Mouse (Mus musculus) heart, adult 2 months (tissue): ENCODE results near the gene Zfp513. TPM values are rescaled to one million over a fixed set of nuclear protein-coding genes. Genes with fewer than 3 reads are reported as not detected.

ENCODE experiments used
- DNase-seq, 2 experiments: peaks; one replicate each; pipeline ENCODE4 v3.0.0; 2021
- H3K27ac ChIP-seq: fragments of 200-600 bp; 2 replicates; pipeline ENCODE4 v1.8.1; 2022
- H3K27me3 ChIP-seq: fragments of 200-500 bp; 2 replicates; pipeline ENCODE4 v1.6.1; 2012; ENCODE audit warnings: mild to moderate bottlenecking, low read length, inconsistent platforms, mixed read lengths; ENCODE audit not compliant: control insufficient read depth, insufficient read depth
- H3K36me3 ChIP-seq: fragments of 200-500 bp; 2 replicates; pipeline ENCODE4 v1.6.1; 2012; ENCODE audit warnings: low read length, inconsistent platforms; ENCODE audit not compliant: control insufficient read depth, insufficient read depth
- H3K4me1 ChIP-seq: fragments of 200-500 bp; 2 replicates; pipeline ENCODE4 v1.6.1; 2011; ENCODE audit warnings: low read length; ENCODE audit not compliant: control insufficient read depth, insufficient read depth
- H3K4me3 ChIP-seq: fragments of 200-600 bp; 2 replicates; pipeline ENCODE4 v1.8.1; 2022
- H3K79me2 ChIP-seq: fragments of 200-500 bp; replicated peaks from 2 replicates; pipeline ENCODE4 v1.6.1; 2012; ENCODE audit warnings: mild to moderate bottlenecking, inconsistent platforms, low read length, moderate library complexity, mixed read lengths; ENCODE audit not compliant: control insufficient read depth, insufficient read depth
- H3K9ac ChIP-seq: fragments of 200-500 bp; 2 replicates; pipeline ENCODE4 v1.6.1; 2012; ENCODE audit warnings: low read depth, mild to moderate bottlenecking, control low read depth, inconsistent platforms, low read length, mixed read lengths
- CTCF ChIP-seq: fragments of 200-600 bp; IDR thresholded peaks from 2 replicates; pipeline ENCODE4 v1.8.1; 2022; ENCODE audit warnings: antibody characterized with exemption, mild to moderate bottlenecking, moderate library complexity
- EP300 ChIP-seq: fragments of 200-500 bp; IDR thresholded peaks from 2 replicates; pipeline ENCODE4 v1.6.1; 2011; ENCODE audit warnings: low read depth, low read length, control low read depth; ENCODE audit not compliant: insufficient read depth
- POLR2A ChIP-seq: fragments of 200-500 bp; IDR thresholded peaks from 2 replicates; pipeline ENCODE4 v1.6.1; 2011; ENCODE audit warnings: mild to moderate bottlenecking, low read depth, low read length, control low read depth; ENCODE audit not compliant: insufficient read depth
- WGBS: fragments of 180-500 bp; shearing (Covaris S2); methylation state at CpG from one replicate; pipeline ENCODE4 v1.1.7; 2018; 5-methylcytosine and 5-hydroxymethylcytosine counted together
- intact Hi-C: fragments of 180-260 bp; cut with DNase I; formaldehyde crosslinking; loops from one replicate; pipeline ENCODE4 v1.15.1; 2025
- polyA plus RNA-seq: library from polyadenylated mRNA; depleted of rRNA; stranded (reverse); fragments of >200 nt; gene quantifications from 2 replicates; pipeline ENCODE4 v1.2.3, GENCODE M21; 2012; rRNA removed
- total RNA-seq, 2 experiments: library from RNA; stranded (reverse); gene quantifications; 2 replicates each; pipeline ENCODE4 v1.2.3; 2021

Gene Zfp513
- total and polyA plus RNA-seq, 3 experiments = 6.6 to 14.2 (median 8.1) TPM

DNA sequence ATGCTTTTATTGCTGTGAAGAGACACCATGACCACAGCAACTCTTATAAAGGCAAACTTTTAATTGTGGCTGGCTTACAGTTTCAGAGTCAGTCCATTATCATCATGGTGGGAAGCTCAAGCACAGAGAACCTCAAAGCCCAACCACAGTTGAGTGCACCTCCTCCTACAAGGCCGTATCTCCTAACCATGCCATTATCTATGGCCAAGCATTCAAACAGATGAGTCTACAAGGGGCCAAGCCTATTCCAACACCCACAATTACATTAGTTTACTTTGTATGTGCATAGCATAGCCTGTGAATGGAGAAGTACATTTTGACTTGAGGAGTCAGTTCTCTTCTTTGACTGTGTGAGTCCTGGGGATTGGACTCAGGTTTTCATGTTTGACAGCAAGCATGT, 37.2 kb downstream of the Zfp513 start:
- H3K27me3 ChIP-seq = no peaks in the 10 kb centered on the region
- H3K4me1 ChIP-seq = no peaks in the 10 kb centered on the region
- H3K36me3 ChIP-seq = peaks cover 5% of the 10 kb centered on the region
- WGBS = 84% methylated on average over 1 of the region's 1 CpGs
- H3K79me2 ChIP-seq = no peaks in the 10 kb centered on the region
- intact Hi-C loops = no loop called here
- DNase-seq = no peak
- H3K9ac ChIP-seq = no peak overlapping the region
- H3K4me3 ChIP-seq = no peak overlapping the region
- TF ChIP-seq POLR2A = no peak
- TF ChIP-seq EP300 = no peak
- no peak for TF ChIP-seq CTCF
- H3K27ac ChIP-seq = no peak overlapping the region

DNA sequence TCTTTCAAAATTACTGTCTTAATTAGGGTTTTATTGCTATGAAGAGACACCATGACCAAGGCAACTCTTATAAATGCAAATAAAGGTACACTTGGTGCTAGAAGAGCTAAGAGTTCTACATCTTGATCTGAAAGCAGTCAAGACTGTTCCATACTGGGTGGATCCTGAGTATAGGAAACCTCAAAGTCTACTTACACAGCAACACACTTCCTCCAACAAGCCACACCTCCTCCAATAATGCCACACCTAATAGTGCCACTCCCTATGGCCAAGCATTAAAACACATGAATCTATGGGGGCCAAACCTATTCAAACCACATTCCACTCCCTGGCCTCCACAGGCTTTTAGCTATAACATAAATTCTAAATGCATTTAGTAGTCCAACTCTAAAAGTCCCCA, 39.6 kb downstream of the Zfp513 start:
- no peak overlapping the region for H3K9ac ChIP-seq
- intact Hi-C loops = no loop called here
- TF ChIP-seq EP300 (no peak), CTCF (no peak), POLR2A (no peak)
- H3K4me3 ChIP-seq = no peak overlapping the region
- no peaks in the 10 kb centered on the region for H3K4me1 ChIP-seq
- DNase-seq = no peak
- no peaks in the 10 kb centered on the region for H3K79me2 ChIP-seq
- peaks cover 5% of the 10 kb centered on the region for H3K36me3 ChIP-seq
- no peak overlapping the region for H3K27ac ChIP-seq
- no peaks in the 10 kb centered on the region for H3K27me3 ChIP-seq

DNA sequence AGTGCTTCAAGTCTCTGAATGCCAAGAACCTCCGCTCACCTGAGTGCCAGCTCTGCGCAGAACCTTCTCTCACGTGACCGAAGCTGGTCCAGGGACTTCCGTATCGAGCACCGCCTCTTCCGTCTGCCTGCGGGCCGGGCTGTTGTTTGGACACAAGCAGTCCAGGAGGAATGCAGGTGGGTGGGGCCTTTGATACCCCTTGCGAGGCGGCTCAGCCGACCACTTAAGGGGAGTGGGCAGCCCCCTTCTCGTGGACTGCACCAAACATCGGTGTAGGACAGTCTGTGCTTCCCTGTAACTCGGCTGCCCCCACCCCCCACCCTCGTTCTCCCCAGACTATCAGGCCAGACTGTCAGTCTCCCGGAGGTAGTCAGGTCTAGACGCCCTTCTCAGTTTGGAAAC, 48.0 kb downstream of the Zfp513 start, which contains the start of gene Mpv17:
Gene Mpv17 (minus strand): TSS at position 100 of the 402 bp plus-strand sequence.
- Histone ChIP-seq H3K36me3 (peaks cover 3% of the 10 kb centered on the region), H3K27me3 (no peaks in the 10 kb centered on the region), H3K4me3 (peak within 1 kb of the TSS; percentile 76), H3K9ac (peak within 1 kb of the TSS; percentile 93), H3K27ac (peak within 1 kb of the TSS; percentile 89), H3K79me2 (no peaks in the 10 kb centered on the region), H3K4me1 (peaks cover 4% of the 10 kb centered on the region)
- WGBS = 1% methylated on average over 19 of the region's 19 CpGs
- peak; percentile 85 to 90 for DNase-seq
- no peak for TF ChIP-seq CTCF
- peak; percentile 93 for TF ChIP-seq POLR2A
- TF ChIP-seq EP300 = peak; percentile 87
- intact Hi-C loops = loop anchor here (2.0 kb wide), 2 partner anchors 25 to 67 kb away; partner anchors contain the start of genes Gm29609 and Ppm1g

DNA sequence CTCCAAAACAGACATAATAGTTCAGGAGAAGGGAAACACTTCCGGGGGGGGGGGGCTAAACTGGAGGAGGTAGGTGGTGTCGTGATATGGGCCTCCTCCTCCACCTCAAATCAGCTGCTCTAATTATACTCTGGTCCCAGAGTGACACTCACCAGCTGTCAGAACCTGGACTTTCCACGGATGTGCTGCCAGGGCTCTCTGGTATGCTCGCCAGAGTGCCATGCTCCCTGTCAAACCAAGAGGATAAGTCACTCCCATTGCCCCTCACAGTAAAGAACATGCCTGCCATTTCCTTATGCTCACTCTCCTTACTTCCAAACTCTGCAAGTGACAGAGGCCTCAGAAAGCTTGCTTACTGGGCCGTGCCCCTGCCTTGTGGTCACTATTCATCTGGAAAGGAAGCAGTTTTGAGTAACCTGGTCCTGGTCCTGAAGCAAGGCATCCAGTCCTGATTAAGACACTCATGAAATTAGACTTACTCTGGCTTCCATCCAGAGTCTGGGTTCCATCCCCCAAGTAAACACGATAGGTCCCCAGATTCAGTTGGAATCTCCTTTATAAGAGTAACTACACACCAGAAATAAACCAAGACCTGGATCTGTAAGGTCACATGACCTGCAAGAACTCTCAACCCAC, 48.5 kb downstream of the Zfp513 start:
- peaks cover 4% of the 10 kb centered on the region for H3K4me1 ChIP-seq
- peaks cover 3% of the 10 kb centered on the region for H3K36me3 ChIP-seq
- no peak for TF ChIP-seq POLR2A
- H3K4me3 ChIP-seq = peak overlapping the region; percentile 76
- intact Hi-C loops = loop anchor here (2.0 kb wide), 2 partner anchors 25 to 67 kb away; partner anchors contain the start of genes Gm29609 and Ppm1g
- H3K27me3 ChIP-seq = no peaks in the 10 kb centered on the region
- 12% methylated on average over 6 of the region's 6 CpGs for WGBS
- no peaks in the 10 kb centered on the region for H3K79me2 ChIP-seq
- peak overlapping the region; percentile 93 for H3K9ac ChIP-seq
- peak overlapping the region; percentile 89 for H3K27ac ChIP-seq
- peak; percentile 42 to 46 for DNase-seq

DNA sequence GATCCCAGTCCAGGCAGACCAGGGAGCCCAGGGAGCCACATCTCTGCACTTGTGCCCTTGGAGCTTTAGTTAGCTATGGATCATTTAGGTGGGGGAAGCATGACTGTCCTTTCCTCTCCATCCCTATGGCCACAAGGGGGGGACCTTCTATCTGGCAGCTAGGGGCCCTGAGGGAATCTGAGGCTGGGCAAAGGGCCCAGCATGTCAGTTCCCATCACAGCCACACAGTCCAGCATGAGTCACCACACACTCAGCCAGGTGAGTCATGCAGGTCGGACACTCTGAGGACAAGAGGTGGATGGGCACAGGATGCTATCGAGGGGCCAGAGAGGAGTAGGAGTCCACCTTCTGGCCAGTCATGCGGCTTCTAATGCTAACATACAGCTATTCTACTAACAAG, 50.4 kb downstream of the Zfp513 start:
- H3K27ac ChIP-seq = no peak overlapping the region

DNA sequence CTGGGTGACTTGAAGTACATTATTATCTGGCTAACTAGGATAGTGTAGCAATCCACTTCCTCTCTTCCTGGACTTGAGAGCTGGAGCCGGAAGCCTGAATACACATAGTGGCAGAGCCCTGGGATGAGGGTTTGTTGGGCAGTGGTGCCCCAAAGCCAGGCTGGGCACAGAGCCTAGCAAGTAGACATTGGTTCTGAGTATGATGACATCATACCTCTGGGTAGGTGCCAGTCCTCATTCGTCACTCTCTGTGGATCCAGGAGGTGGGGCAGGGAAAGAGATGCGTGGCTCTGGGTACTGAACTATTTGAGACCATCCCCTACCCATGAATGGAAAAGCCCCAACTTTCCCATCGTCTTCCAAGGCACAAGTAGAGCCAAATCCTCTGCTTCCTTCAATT, 52.3 kb downstream of the Zfp513 start:
- H3K79me2 ChIP-seq = no peaks in the 10 kb centered on the region
- WGBS = 56% methylated on average over 4 of the region's 4 CpGs
- no peak overlapping the region for H3K4me3 ChIP-seq
- H3K9ac ChIP-seq = no peak overlapping the region
- H3K36me3 ChIP-seq = peaks cover 3% of the 10 kb centered on the region
- H3K27ac ChIP-seq = no peak overlapping the region
- no peaks in the 10 kb centered on the region for H3K27me3 ChIP-seq
- TF ChIP-seq EP300 = no peak
- no peak for TF ChIP-seq POLR2A
- TF ChIP-seq CTCF = no peak
- no peak for DNase-seq
- intact Hi-C loops = no loop called here
- peaks cover 4% of the 10 kb centered on the region for H3K4me1 ChIP-seq

More for the DNA sequence above, 50.4 kb downstream of the Zfp513 start:
- WGBS = 49% methylated on average over 3 of the region's 3 CpGs
- no peaks in the 10 kb centered on the region for H3K27me3 ChIP-seq
- no peak overlapping the region for H3K9ac ChIP-seq
- TF ChIP-seq CTCF (peak; percentile 57), POLR2A (no peak), EP300 (peak; percentile 57; the same call in 1 of the 2 replicates)
- H3K36me3 ChIP-seq = peaks cover 3% of the 10 kb centered on the region
- intact Hi-C loops = no loop called here
- no peak overlapping the region for H3K4me3 ChIP-seq
- peak in 1 of 2 experiments; percentile 65 for DNase-seq
- H3K79me2 ChIP-seq = no peaks in the 10 kb centered on the region
- peaks cover 4% of the 10 kb centered on the region for H3K4me1 ChIP-seq

Other genes starting within 250 kb of the Zfp513 start
- gene Preb, start 241.9 kb downstream of the Zfp513 start, total RNA-seq = 10 to 100 TPM; 80.3 to 84.6 TPM
- 166 and 189 TPM in 2 replicates for gene Preb, start 241.9 kb downstream of the Zfp513 start, polyA plus RNA-seq
- gene Tcf23, start 233.6 kb downstream of the Zfp513 start, total RNA-seq = 1 to 10 TPM; 1.6 TPM
- gene Tcf23, start 233.6 kb downstream of the Zfp513 start, polyA plus RNA-seq = 0.44 and 0.57 TPM in 2 replicates
- gene Atraid, start 154.0 kb downstream of the Zfp513 start, total RNA-seq = 10 to 100 TPM; 44.2 to 45.6 TPM
- gene Atraid, start 154.0 kb downstream of the Zfp513 start, polyA plus RNA-seq = 100 and 115 TPM in 2 replicates
- gene Slc5a6, start 153.4 kb downstream of the Zfp513 start, total RNA-seq = 10 to 100 TPM; 11.8 to 13.2 TPM
- gene Slc5a6, start 153.4 kb downstream of the Zfp513 start, polyA plus RNA-seq = 25.5 and 29.1 TPM in 2 replicates
- 10 to 100 TPM; 11.0 to 14.0 TPM for gene Cad, start 147.5 kb downstream of the Zfp513 start, total RNA-seq
- gene Cad, start 147.5 kb downstream of the Zfp513 start, polyA plus RNA-seq = 18.5 TPM in 2 replicates
- not detected for gene Dnajc5g, start 96.0 kb downstream of the Zfp513 start, total RNA-seq
- not detected in 2 replicates for gene Dnajc5g, start 96.0 kb downstream of the Zfp513 start, polyA plus RNA-seq
- under 1 TPM in 1 of 2 experiments, not detected in 1; 0.29 TPM for gene Slc30a3, start 94.1 kb downstream of the Zfp513 start, total RNA-seq
- 0.26 and 0.47 TPM in 2 replicates for gene Slc30a3, start 94.1 kb downstream of the Zfp513 start, polyA plus RNA-seq
- gene Trim54, start 85.6 kb downstream of the Zfp513 start, total RNA-seq = 100 to 1,000 TPM; 250 to 368 TPM
- 186 and 219 TPM in 2 replicates for gene Trim54, start 85.6 kb downstream of the Zfp513 start, polyA plus RNA-seq
- not detected for gene Ucn, start 63.5 kb downstream of the Zfp513 start, total RNA-seq
- gene Ucn, start 63.5 kb downstream of the Zfp513 start, polyA plus RNA-seq = not detected in 2 replicates
- 10 to 100 TPM; 46.8 to 50.6 TPM for gene Mpv17, start 48.1 kb downstream of the Zfp513 start, total RNA-seq
- 183 and 278 TPM in 2 replicates for gene Mpv17, start 48.1 kb downstream of the Zfp513 start, polyA plus RNA-seq
- gene Gm29609, start 22.4 kb downstream of the Zfp513 start, total RNA-seq = under 1 TPM; 0.55 to 0.81 TPM
- 2.4 and 2.5 TPM in 2 replicates for gene Gm29609, start 22.4 kb downstream of the Zfp513 start, polyA plus RNA-seq
- 10 to 100 TPM; 27.4 to 32.3 TPM for gene Gtf3c2, start 22.2 kb downstream of the Zfp513 start, total RNA-seq
- gene Gtf3c2, start 22.2 kb downstream of the Zfp513 start, polyA plus RNA-seq = 34.8 and 56.2 TPM in 2 replicates
- gene Snx17, start 9.1 kb downstream of the Zfp513 start, total RNA-seq = 10 to 100 TPM; 58.1 to 63.2 TPM
- gene Snx17, start 9.1 kb downstream of the Zfp513 start, polyA plus RNA-seq = 66.8 and 85.1 TPM in 2 replicates
- 10 to 100 TPM; 48.0 to 50.8 TPM for gene Eif2b4, start 8.9 kb downstream of the Zfp513 start, total RNA-seq
- gene Eif2b4, start 8.9 kb downstream of the Zfp513 start, polyA plus RNA-seq = 61.3 and 88.9 TPM in 2 replicates
- gene Ppm1g, start 18.4 kb upstream of the Zfp513 start, total RNA-seq = 10 to 100 TPM; 51.1 to 60.8 TPM
- gene Ppm1g, start 18.4 kb upstream of the Zfp513 start, polyA plus RNA-seq = 26.6 and 35.1 TPM in 2 replicates
- 10 to 100 TPM; 75.9 to 80.3 TPM for gene Nrbp1, start 38.6 kb upstream of the Zfp513 start, total RNA-seq
- gene Nrbp1, start 38.6 kb upstream of the Zfp513 start, polyA plus RNA-seq = 151 and 165 TPM in 2 replicates
- gene Gm9970, start 38.9 kb upstream of the Zfp513 start, total RNA-seq = not detected
- gene Gm9970, start 38.9 kb upstream of the Zfp513 start, polyA plus RNA-seq = 0.31 TPM in 1 of 2 replicates, not detected in the other
- 1 to 10 TPM; 1.2 to 1.5 TPM for gene Krtcap3, start 49.4 kb upstream of the Zfp513 start, total RNA-seq
- 6.4 and 7.2 TPM in 2 replicates for gene Krtcap3, start 49.4 kb upstream of the Zfp513 start, polyA plus RNA-seq
- 10 to 100 TPM; 37.2 to 42.9 TPM for gene Ift172, start 88.8 kb upstream of the Zfp513 start, total RNA-seq
- gene Ift172, start 88.8 kb upstream of the Zfp513 start, polyA plus RNA-seq = 28.0 and 30.2 TPM in 2 replicates
- 1 to 10 TPM; 2.7 to 3.8 TPM for gene Fndc4, start 93.8 kb upstream of the Zfp513 start, total RNA-seq
- gene Fndc4, start 93.8 kb upstream of the Zfp513 start, polyA plus RNA-seq = 7.3 and 9.5 TPM in 2 replicates
- gene Gckr, start 95.1 kb upstream of the Zfp513 start, total RNA-seq = not detected
- gene Gckr, start 95.1 kb upstream of the Zfp513 start, polyA plus RNA-seq = 0.32 TPM in 1 of 2 replicates, not detected in the other